Mouse (Mus musculus) cerebellum, adult 9-11 months (tissue): ENCODE measurements around the gene Usp21.
A peak's percentile ranks its signal among the peaks of the same experiment; 100 is the strongest.

ENCODE experiments used
- DNase-seq: peaks from one replicate; pipeline ENCODE4 v3.0.0; 2022

Gene Usp21

GRCm38 (mm10) chr1:171283188-171284160, 4.3 kb downstream of the Usp21 start:
- DNase-seq = peak; percentile 32

GRCm38 (mm10) chr1:171282086-171282805, 5.5 kb downstream of the Usp21 start:
- DNase-seq = peak; percentile 63

- peak; percentile 73 for DNase-seq
Measured at GRCm38 (mm10) chr1:171281528-171281923, 6.3 kb downstream of the Usp21 start.

- peak; percentile 96 for DNase-seq
Measured at GRCm38 (mm10) chr1:171280916-171281527, 6.8 kb downstream of the Usp21 start, which contains the start of gene Ppox. Gene Ppox, minus strand, starts transcription at chr1:171281186.

- DNase-seq = peak; percentile 39
Measured at GRCm38 (mm10) chr1:171280250-171280915, 7.4 kb downstream of the Usp21 start.

GRCm38 (mm10) chr1:171279721-171280120, 8.1 kb downstream of the Usp21 start:
- no peak for DNase-seq

GRCm38 (mm10) chr1:171279012-171279705, 8.6 kb downstream of the Usp21 start:
- peak; percentile 23 for DNase-seq

GRCm38 (mm10) chr1:171278436-171278835, 9.4 kb downstream of the Usp21 start:
- peak; percentile 4 for DNase-seq

- DNase-seq = no peak
Measured at GRCm38 (mm10) chr1:171277736-171278135, 10.1 kb downstream of the Usp21 start.

GRCm38 (mm10) chr1:171276110-171276748, 11.6 kb downstream of the Usp21 start:
- peak; percentile 13 for DNase-seq

- DNase-seq = no peak
Measured at GRCm38 (mm10) chr1:171275144-171275734, 12.6 kb downstream of the Usp21 start.

- DNase-seq = no peak
Measured at GRCm38 (mm10) chr1:171274171-171274570, 13.6 kb downstream of the Usp21 start.

GRCm38 (mm10) chr1:171272086-171272485, 15.7 kb downstream of the Usp21 start:
- no peak for DNase-seq

- DNase-seq = no peak
Measured at GRCm38 (mm10) chr1:171271622-171272021, 16.2 kb downstream of the Usp21 start.

- DNase-seq = no peak
Measured at GRCm38 (mm10) chr1:171271196-171271595, 16.6 kb downstream of the Usp21 start.

GRCm38 (mm10) chr1:171270573-171270900, 17.3 kb downstream of the Usp21 start:
- DNase-seq = no peak

GRCm38 (mm10) chr1:171269848-171270572, 17.8 kb downstream of the Usp21 start, which contains the start of gene B4galt3:
Gene B4galt3, plus strand, starts transcription at chr1:171270328.
- DNase-seq = peak; percentile 97

- no peak for DNase-seq
Measured at GRCm38 (mm10) chr1:171268341-171268740, 19.4 kb downstream of the Usp21 start.

- DNase-seq = no peak
Measured at GRCm38 (mm10) chr1:171265971-171266744, 21.6 kb downstream of the Usp21 start.
